Mouse (Mus musculus) megakaryocyte, embryonic 14.5 days (primary cell): ENCODE measurements at regions not wholly inside any gene's neighbourhood (a gene's known extent, or its start where the extent isn't known, plus 50 kb on each side); places are given as distances from the start of the nearest gene placed in this dataset.

Experiments used
- H3K27me3 ChIP-seq: replicated peaks from 2 replicates; pipeline ENCODE3; 2012; ENCODE audit warnings: inconsistent platforms
- H3K36me3 ChIP-seq: replicated peaks from 2 replicates; pipeline ENCODE3; 2012; ENCODE audit warnings: low read length, inconsistent platforms, mixed read lengths
- H3K4me1 ChIP-seq: 2 replicates; pipeline ENCODE4 v1.6.1; 2012; ENCODE audit warnings: inconsistent platforms
- H3K4me3 ChIP-seq: replicated peaks from 2 replicates; pipeline ENCODE3; 2012; ENCODE audit warnings: moderate library complexity, mild to moderate bottlenecking, inconsistent platforms
- H3K9me3 ChIP-seq: 2 replicates; pipeline ENCODE4 v1.6.1; 2012; ENCODE audit warnings: inconsistent platforms
- FLI1 ChIP-seq: IDR thresholded peaks from 2 replicates; pipeline ENCODE4 v1.6.1; 2012; ENCODE audit warnings: low read length, inconsistent platforms, mixed read lengths
- GATA1 ChIP-seq: IDR thresholded peaks from 3 replicates; pipeline ENCODE4 v1.6.1; 2012; ENCODE audit warnings: mixed read lengths, low read length, inconsistent platforms, borderline replicate concordance

- Histone ChIP-seq H3K4me1 (peaks cover 10% of the 10 kb centered on the region), H3K36me3 (no peaks in the 10 kb centered on the region), H3K4me3 (no peak overlapping the region), H3K27me3 (no peaks in the 10 kb centered on the region), H3K9me3 (no peaks in the 10 kb centered on the region)
- no peak for TF ChIP-seq GATA1
- TF ChIP-seq FLI1 = no peak
Observed at GRCm38 (mm10) chr13:5725984-5726383, 135.3 kb upstream of the Klf6 start.

GRCm38 (mm10) chr13:5726446-5726845 lies 134.8 kb upstream of the Klf6 start:
- peaks cover 10% of the 10 kb centered on the region for H3K4me1 ChIP-seq
- H3K36me3 ChIP-seq = no peaks in the 10 kb centered on the region
- H3K4me3 ChIP-seq = no peak overlapping the region
- no peak for TF ChIP-seq GATA1
- TF ChIP-seq FLI1 = no peak
- no peaks in the 10 kb centered on the region for H3K9me3 ChIP-seq
- no peaks in the 10 kb centered on the region for H3K27me3 ChIP-seq

- Histone ChIP-seq H3K4me3 (no peak overlapping the region), H3K9me3 (no peaks in the 10 kb centered on the region), H3K36me3 (no peaks in the 10 kb centered on the region), H3K27me3 (no peaks in the 10 kb centered on the region), H3K4me1 (peaks cover 10% of the 10 kb centered on the region)
- TF ChIP-seq FLI1 (no peak), GATA1 (no peak)
Observed at GRCm38 (mm10) chr13:5728172-5728571, 133.1 kb upstream of the Klf6 start.

- H3K4me1 ChIP-seq = peaks cover 9% of the 10 kb centered on the region
- no peaks in the 10 kb centered on the region for H3K27me3 ChIP-seq
- TF ChIP-seq GATA1 (no peak), FLI1 (no peak)
- no peaks in the 10 kb centered on the region for H3K9me3 ChIP-seq
- H3K36me3 ChIP-seq = no peaks in the 10 kb centered on the region
- H3K4me3 ChIP-seq = no peak overlapping the region
Observed at GRCm38 (mm10) chr13:5728808-5729207, 132.5 kb upstream of the Klf6 start.

- Histone ChIP-seq H3K4me3 (no peak overlapping the region), H3K36me3 (no peaks in the 10 kb centered on the region), H3K4me1 (peaks cover 2% of the 10 kb centered on the region), H3K27me3 (no peaks in the 10 kb centered on the region), H3K9me3 (no peaks in the 10 kb centered on the region)
- TF ChIP-seq FLI1 (no peak), GATA1 (no peak)
Observed at GRCm38 (mm10) chr13:5729426-5730068, 131.7 kb upstream of the Klf6 start.

GRCm38 (mm10) chr13:5732206-5732605 lies 129.1 kb upstream of the Klf6 start:
- no peak for TF ChIP-seq FLI1
- no peak for TF ChIP-seq GATA1
- Histone ChIP-seq H3K4me3 (no peak overlapping the region), H3K36me3 (no peaks in the 10 kb centered on the region), H3K4me1 (peaks cover 26% of the 10 kb centered on the region), H3K9me3 (no peaks in the 10 kb centered on the region), H3K27me3 (no peaks in the 10 kb centered on the region)

GRCm38 (mm10) chr13:5735027-5735624 lies 126.2 kb upstream of the Klf6 start:
- no peaks in the 10 kb centered on the region for H3K9me3 ChIP-seq
- no peaks in the 10 kb centered on the region for H3K36me3 ChIP-seq
- no peak for TF ChIP-seq GATA1
- no peak for TF ChIP-seq FLI1
- H3K27me3 ChIP-seq = no peaks in the 10 kb centered on the region
- peaks cover 27% of the 10 kb centered on the region for H3K4me1 ChIP-seq
- H3K4me3 ChIP-seq = no peak overlapping the region

GRCm38 (mm10) chr13:5736472-5736871 lies 124.8 kb upstream of the Klf6 start:
- Histone ChIP-seq H3K4me3 (no peak overlapping the region), H3K9me3 (no peaks in the 10 kb centered on the region), H3K4me1 (peaks cover 25% of the 10 kb centered on the region), H3K36me3 (no peaks in the 10 kb centered on the region), H3K27me3 (no peaks in the 10 kb centered on the region)
- no peak for TF ChIP-seq GATA1
- no peak for TF ChIP-seq FLI1

GRCm38 (mm10) chr13:5737214-5737613 lies 124.1 kb upstream of the Klf6 start:
- H3K4me1 ChIP-seq = peaks cover 25% of the 10 kb centered on the region
- no peaks in the 10 kb centered on the region for H3K36me3 ChIP-seq
- H3K9me3 ChIP-seq = no peaks in the 10 kb centered on the region
- TF ChIP-seq GATA1 (no peak), FLI1 (no peak)
- no peak overlapping the region for H3K4me3 ChIP-seq
- H3K27me3 ChIP-seq = no peaks in the 10 kb centered on the region

- Histone ChIP-seq H3K27me3 (no peaks in the 10 kb centered on the region), H3K36me3 (no peaks in the 10 kb centered on the region), H3K4me3 (no peak overlapping the region), H3K9me3 (no peaks in the 10 kb centered on the region), H3K4me1 (peaks cover 22% of the 10 kb centered on the region)
- TF ChIP-seq FLI1 (no peak), GATA1 (no peak)
Observed at GRCm38 (mm10) chr13:5740805-5741204, 120.5 kb upstream of the Klf6 start.

GRCm38 (mm10) chr13:5744949-5745348 lies 116.3 kb upstream of the Klf6 start:
- TF ChIP-seq FLI1 (no peak), GATA1 (no peak)
- Histone ChIP-seq H3K9me3 (no peaks in the 10 kb centered on the region), H3K4me1 (peaks cover 7% of the 10 kb centered on the region), H3K4me3 (no peak overlapping the region), H3K27me3 (no peaks in the 10 kb centered on the region), H3K36me3 (no peaks in the 10 kb centered on the region)
